Mouse (Mus musculus) frontal cortex, postnatal 36 days (tissue): ENCODE data around the gene Rrm1.
A peak's percentile ranks its signal among the peaks of the same experiment; 100 is the strongest.
"Not testable (repeated sequence)": the region's sequence is repeated elsewhere in the genome, so short reads cannot be mapped to it uniquely, and the experiment has no call there.

Experiments
- DNase-seq, 2 experiments: peaks; one replicate each; pipeline ENCODE4 v3.0.0; 2022; ENCODE audit warnings: low spot score in 2 of 2

Rrm1 gene

GRCm38 (mm10) chr7:102441657-102442391 is at the start of gene Rrm1:
Rrm1 (plus strand) TSS chr7:102441695.
- peak; percentile 97 to 98 for DNase-seq

- DNase-seq, result no peak
These were observed 47.6 kb upstream of the Rrm1 start for GRCm38 (mm10) chr7:102393898-102394297.

DNA sequence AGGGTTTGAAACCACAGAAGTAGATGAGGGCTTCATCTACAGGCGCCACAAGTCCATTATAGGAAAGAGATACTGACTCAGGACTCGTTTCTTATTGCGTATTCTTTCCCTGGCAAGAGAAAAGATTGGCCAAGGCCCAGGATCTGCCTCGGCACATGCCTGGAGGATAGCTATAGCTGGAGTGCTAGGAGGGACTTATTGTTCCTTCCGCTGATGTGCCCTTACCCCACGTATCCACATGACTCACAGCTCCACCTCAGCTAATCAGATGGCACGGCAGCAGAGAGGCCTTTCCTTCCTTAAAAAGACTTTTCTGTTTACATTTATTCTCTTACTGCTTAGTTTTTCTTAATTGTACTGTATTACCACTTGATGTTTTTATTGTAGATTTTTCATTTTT is 45.6 kb upstream of the Rrm1 start:
- no peak for DNase-seq

DNA sequence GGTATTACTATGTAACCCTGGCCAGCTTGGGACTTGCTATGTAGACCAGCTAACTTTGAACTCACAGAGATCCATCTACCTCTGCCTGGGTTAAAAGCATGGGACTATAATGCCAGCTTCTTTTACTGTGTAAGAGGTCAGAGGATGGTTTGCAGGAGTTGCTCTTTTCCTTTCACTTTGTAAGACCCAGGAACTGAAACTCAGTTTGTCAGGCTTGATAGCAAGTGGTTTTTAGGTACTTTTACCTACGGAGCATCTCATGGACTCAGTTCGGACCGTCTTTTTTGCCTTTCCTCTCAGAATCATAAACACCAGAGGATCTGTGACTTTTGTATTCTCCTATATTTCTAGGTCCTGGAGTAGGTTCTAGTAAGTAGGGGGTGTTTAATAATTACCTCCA is 45.2 kb upstream of the Rrm1 start:
- DNase-seq, result no peak

DNA sequence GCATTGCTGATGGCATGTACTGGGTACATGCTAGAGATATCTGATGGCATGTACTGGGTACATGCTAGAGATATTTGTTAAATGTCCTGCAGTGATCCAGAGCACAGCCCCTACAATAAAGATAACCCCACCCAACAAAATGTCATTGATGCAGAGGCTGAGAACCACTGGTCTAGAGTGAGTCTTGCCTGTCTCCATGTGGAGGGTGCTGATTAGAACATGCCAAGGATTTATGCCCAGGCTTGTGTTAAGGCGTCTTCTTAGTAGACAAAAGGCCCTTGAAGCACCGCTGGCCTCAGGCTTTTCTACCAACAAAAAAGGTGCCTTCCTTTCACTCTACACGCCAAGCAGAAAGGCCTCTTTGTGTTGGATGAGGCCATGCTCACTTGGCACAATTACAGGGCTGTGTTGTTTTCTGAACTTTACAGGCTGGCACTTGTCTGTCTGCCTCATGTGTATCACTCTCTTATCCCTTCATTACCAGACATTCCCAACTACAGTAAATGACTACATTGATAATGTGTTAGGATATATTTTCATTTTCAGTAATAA is 42.2 kb upstream of the Rrm1 start:
- no peak for DNase-seq

DNA sequence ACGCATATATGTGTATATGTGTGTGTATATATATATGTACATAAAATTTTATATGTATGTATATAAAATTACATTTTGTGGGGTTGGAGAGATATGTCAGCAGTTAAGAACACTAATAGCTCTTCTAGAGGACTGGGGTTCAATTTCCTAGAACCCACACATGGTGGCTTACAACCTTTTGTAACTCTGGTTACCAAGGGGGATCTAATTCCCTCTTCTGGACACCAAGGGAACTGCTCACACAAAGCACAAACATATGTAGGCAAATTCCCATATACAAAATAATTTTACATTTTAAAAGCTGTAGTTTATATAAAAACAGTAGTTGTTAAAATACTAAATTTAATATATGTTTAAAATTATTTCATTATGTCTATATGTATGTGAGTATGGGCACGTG is 37.4 kb upstream of the Rrm1 start:
- no peak for DNase-seq

DNA sequence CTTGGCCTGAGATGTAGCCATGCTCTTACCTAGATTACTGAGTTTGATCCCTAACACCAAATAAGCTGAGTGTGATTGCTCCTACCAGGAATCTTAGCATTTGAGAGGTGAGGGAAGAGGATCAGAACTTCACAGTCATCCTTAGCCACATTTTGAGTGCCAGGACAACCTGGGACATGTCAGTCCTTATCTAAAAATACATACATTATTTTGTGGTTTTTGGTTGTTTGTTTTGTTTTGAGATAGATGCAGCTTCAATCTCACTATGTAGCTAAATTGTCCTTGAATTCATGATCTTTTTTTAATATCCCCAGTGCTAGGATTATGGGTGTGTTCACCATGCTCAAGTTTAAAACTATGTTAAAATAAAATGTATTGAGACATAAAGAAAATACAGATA is 34.1 kb upstream of the Rrm1 start:
- no peak for DNase-seq

DNA sequence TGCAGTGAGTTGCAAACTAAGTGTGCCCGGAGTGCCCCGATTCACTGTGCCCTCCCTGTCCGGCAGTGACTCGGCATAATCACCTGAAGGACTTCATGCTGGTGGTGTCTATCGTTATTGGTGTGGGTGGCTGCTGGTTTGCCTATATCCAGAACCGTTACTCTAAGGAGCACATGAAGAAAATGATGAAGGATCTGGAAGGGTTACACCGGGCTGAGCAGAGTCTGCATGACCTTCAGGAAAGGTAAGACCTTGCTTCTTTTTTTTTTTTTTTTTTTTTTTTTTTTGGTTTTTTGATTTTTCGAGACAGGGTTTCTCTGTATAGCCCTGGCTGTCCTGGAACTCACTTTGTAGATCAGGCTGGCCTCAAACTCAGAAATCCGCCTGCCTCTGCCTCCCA is 26.2 kb upstream of the Rrm1 start:
- not testable (repeated sequence) for DNase-seq

DNA sequence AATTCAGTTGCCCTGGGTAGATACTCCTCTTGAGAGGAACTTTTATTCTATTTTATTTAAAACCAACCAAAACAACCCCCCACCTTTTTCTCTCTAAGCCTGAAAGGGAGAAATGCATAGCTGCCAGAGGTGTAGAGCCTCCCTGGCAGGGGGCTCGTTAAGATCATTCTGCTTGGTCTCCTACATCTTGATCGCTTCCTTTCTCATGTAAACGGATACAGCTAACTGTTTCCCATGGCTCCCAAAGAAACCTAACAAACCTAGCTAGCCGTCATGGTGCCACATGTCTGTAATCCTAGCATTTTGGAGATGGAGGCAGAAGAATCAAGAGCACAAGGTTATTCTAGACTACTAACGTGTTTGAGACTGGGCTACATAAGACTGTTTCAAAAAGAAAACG is 25.7 kb upstream of the Rrm1 start:
- DNase-seq, result no peak

- peak; percentile 22 to 45 for DNase-seq
These were observed 24.1 kb upstream of the Rrm1 start for GRCm38 (mm10) chr7:102417398-102417797.

DNA sequence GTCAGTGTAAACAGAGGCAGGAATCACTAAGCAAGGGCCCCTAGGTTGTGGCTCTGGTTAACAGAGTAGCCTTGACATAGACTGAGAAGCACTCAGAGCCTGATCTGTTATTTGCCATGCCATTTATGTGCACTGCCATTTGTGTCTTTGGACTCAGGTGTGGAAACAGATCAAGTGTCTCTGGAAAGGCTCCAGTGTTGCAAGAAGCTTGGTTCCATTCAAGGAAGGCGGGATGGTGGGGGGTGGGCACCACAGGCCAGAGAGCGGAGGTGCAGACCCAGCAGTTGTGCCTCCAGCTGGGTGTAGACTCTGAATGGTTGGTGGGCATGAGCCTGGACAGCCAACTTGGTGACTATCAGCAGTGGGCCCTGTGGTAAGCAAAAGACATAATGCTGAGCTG is 19.5 kb upstream of the Rrm1 start:
- DNase-seq, result no peak

DNA sequence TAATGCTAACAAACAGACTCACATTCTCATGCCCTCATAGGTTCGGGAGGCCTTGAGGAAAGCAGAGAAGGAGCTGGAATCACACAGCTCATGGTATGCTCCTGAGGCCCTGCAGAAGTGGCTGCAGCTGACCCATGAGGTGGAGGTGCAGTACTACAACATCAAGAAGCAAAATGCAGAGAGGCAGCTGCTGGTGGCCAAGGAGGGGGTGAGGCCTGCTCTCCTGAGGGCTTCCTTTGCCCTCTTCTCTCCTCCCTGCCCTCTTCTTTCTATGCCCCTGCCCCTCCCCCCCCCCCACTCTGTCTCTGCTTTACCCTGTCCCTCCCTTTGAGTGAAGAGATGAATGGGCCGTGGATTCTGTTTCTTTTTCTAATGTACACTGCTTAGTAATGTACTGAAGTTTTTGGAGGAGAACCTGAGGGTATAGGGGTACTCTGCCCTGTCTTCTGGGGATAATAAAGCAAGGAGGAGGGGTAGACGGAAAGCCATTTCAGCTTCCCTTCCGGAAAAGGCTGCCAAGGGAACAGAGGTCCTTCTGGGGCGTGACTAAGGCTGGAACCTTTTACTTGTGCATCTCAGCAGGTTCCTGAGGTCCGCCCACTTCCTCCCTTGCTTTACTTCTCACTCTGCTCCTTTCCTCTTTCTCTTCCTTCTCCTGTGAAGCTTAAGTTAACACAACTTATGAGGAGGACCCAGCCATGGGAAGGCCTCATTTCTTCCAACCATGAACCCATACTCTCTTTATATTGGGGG is 15.4 kb upstream of the Rrm1 start:
- DNase-seq, result no peak

- no peak for DNase-seq
These were observed 7.2 kb upstream of the Rrm1 start for GRCm38 (mm10) chr7:102434344-102434743.

GRCm38 (mm10) chr7:102440822-102441656 is 456 bp upstream of the Rrm1 start:
- no peak for DNase-seq

- DNase-seq, result no peak
These were observed 937 bp downstream of the Rrm1 start for GRCm38 (mm10) chr7:102442432-102442831.

- no peak for DNase-seq
These were observed 2.8 kb downstream of the Rrm1 start for GRCm38 (mm10) chr7:102444301-102444700.

- no peak for DNase-seq
These were observed 4.9 kb downstream of the Rrm1 start for GRCm38 (mm10) chr7:102446438-102446837.

- DNase-seq, result no peak
These were observed 17.3 kb downstream of the Rrm1 start for GRCm38 (mm10) chr7:102458618-102459380.

DNA sequence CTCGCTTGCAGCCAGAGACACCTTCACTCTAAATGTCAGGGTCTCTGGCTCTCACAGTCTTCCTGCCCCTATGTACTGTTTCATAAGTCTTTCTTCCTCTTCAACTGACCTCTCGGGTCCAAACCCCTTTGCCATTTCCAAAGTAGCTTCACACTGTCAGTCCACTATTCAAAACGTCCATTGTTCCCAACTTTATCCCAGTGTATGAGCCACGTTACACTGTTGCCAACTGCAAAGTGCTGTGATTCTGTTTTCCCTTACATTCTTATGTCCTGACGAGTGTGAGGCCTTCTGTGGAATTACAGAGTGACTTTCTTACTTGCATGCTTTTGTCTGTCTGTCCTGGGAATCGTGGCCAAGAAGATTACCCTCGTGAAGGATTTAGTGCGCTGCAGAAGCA is 26.1 kb downstream of the Rrm1 start:
- DNase-seq, result no peak

GRCm38 (mm10) chr7:102472675-102473074 is 31.2 kb downstream of the Rrm1 start:
- DNase-seq, result no peak

- DNase-seq, result no peak
These were observed 35.1 kb downstream of the Rrm1 start for GRCm38 (mm10) chr7:102476601-102477000.
